Mouse (Mus musculus) neural tube, embryonic 10.5 days (tissue): ENCODE measurements at regions not wholly inside any gene's neighbourhood (a gene's known extent, or its start where the extent isn't known, plus 50 kb on each side); places are given as distances from the start of the nearest gene placed in this dataset.

Source experiments
- DNase-seq: peaks from one replicate; pipeline ENCODE4 v3.0.0-alpha.2; 2017; ENCODE audit warnings: low spot score; ENCODE audit errors: extremely low spot score

DNA sequence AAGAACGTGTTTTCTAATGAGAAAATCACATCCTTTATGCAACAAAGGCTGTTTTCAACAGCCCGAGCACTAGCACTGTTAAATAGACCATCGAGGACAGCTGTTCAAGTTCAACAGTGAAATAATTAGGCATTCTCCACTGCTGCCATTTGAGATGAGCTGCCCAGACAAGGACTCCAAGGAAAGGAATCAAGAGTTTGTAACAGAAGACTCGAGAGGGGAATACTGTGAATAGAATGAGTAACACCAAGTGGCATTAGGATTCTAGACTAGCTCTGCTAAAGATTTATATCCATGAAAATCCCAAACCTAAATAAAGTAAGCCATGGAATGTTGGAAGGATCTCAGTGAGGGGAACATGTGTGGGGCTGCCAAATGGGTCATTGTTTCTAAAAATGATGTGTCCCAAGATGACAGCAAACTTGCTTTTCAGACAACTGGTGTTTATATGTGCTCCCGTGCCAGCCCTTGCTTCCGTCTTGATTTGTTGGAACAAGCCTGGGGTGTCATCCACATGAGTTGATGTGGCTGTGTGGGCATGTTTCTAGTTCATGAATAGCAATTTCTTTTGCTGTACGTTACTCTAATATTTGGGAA lies 72.1 kb upstream of the Itga4 start:
- no peak for DNase-seq

DNA sequence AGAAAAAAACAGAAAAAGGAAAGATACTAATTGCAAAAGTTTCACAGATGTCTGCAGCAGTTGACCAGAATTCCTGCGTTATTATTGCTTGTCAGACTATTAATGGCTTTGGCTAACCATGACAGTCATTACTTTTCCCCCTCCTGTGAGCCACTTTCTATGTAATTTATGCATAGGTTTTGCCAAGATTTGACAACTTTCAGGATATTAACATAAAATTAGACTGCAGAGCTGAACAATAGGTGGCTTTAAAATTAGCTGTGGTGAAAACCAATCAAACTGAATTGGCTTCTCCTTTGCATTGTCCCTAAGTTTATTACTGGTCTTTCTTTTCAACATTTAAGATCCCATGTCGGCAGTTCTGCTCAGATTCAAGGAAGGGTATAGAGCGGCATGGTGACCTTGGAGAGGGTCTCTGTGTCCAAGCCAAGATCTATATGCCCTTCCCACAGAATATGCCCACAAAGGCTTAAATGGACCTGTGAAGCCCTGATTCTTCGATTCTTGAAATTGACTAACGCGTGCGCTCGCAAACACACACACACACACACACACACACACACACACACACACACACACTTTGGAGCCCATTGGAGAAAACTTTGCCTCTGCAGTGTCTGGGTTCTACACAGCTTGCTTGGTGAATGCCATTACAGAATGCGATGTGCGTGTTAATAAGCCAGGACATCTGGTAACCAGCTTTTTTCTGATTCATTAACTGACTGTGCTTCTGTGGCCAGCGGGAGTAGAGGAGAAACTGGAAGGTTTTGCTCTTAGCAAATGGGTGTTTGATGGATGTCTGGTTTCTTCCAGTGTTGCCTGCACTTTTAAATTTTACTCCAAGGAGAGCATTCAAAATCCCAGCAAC lies 69.8 kb upstream of the Itga4 start:
- peak; percentile 17 for DNase-seq

DNA sequence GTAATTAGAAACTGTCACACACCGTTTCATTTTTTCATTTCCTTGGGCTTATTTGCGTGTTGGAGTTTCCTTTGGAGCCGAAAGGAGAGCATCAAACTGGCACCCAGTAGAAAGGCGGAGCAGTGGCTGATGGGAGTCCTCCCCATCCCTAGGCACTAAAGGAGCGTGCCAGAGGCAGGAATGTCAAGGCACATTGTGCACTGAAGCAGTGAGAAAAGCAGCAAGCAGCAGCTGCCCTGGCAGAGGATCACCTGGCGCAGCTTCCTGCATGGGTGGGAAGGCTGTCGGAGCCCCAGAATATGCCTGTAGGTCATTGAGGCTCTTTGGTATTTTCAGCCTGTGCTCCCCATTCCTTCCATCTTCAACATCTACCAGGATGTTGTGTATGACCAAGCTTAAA lies 68.3 kb upstream of the Itga4 start:
- DNase-seq, result no peak

DNA sequence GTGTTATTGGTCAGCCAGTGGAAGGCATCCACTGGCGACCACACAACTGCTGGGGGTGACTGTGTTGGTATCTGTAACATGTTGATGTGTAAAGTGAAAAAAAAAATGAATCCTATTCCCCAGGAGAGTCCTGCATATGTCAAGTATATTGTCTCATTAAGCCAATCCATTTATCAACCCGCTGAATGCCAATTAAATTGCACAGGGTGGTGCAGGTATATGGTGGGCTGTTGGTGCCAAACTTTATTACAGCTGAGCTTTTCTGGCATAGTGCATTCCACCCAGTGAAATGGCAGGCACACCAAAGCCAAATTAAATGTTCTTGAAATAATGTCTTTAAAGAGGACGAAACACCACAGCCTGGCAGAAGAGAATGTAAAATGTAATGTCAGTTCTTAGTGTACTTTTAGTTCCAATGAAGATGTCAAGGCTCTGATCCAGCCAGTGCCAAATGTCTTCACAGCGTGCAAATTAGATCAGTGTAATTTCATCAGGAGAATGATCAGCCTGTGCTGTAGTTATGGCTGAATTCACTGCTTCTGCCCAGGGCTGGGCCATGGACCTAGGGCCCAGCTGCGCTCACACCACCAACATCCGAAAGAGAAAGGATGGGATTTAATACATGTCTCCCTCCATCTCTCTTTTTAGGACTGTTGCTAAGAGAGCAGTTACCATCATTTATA lies 66.6 kb upstream of the Itga4 start:
- DNase-seq, result no peak

DNA sequence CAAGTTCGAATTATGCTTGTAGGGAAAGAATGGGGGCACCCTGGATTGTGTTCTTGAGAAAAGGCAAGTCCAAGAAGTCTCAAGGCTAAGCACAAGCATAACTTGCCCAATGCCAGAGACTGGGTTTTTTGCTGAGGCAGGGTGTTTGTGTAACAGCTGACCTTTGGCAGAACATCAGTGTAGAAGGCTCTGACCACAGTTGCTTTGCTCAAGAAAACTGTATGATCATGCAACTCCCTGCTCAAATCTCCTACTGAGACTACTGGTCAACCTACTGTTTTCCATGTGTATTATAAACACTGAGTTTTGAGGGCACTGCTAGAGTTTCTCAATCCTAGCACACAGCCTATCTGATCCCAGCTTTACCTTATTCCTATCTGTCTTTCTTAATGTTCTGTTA lies 61.4 kb upstream of the Itga4 start:
- no peak for DNase-seq

DNA sequence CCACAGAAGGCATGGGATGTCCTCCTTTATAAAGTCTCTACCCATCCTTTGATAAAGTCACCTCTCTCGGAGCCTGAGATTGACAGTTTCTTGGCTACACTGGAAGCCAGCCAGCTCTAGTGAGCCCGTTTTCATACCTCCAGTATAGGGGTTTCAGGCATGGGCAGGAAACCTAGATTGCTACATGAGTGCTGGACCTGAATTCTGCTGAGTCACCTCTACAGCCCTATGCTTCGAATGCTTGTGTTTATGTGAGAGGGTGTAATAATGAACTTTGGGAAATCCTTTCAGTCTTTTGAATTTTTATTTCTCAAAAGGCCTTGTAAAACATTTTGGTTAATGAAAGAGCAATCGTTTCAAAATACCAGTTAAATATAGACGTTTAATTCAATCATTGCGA lies 53.5 kb upstream of the Itga4 start:
- DNase-seq, result no peak
